Mouse (Mus musculus) forebrain, embryonic 13.5 days (tissue): ENCODE data around the gene Tnfaip2. TPM values are rescaled to one million over a fixed set of nuclear protein-coding genes. Genes with fewer than 3 reads are reported as not detected.

ENCODE experiments used
- ATAC-seq: fragments of 200-750 bp; cut with Nextera tagmentation; 2 replicates; pipeline ENCODE4 v1.8.0; 2017
- H3K27ac ChIP-seq: fragments of 300-500 bp; sonication (generic); 2 replicates; pipeline ENCODE4 v1.5.1; 2015; ENCODE audit warnings: inconsistent platforms, mild to moderate bottlenecking, moderate library complexity
- H3K27me3 ChIP-seq: fragments of 300-500 bp; sonication (generic); 2 replicates; pipeline ENCODE4 v1.6.1; 2015; ENCODE audit warnings: mild to moderate bottlenecking, inconsistent platforms
- H3K36me3 ChIP-seq: fragments of 300-500 bp; sonication (generic); 2 replicates; pipeline ENCODE4 v1.6.1; 2015; ENCODE audit warnings: mild to moderate bottlenecking, inconsistent platforms; ENCODE audit not compliant: poor library complexity, severe bottlenecking
- H3K4me1 ChIP-seq: fragments of 300-500 bp; sonication (generic); 2 replicates; pipeline ENCODE4 v1.6.1; 2015; ENCODE audit warnings: inconsistent platforms
- H3K4me2 ChIP-seq: fragments of 300-500 bp; sonication (generic); 2 replicates; pipeline ENCODE4 v1.6.1; 2015; ENCODE audit warnings: inconsistent platforms, mild to moderate bottlenecking, moderate library complexity
- H3K4me3 ChIP-seq: fragments of 300-500 bp; sonication (generic); 2 replicates; pipeline ENCODE4 v1.5.1; 2015; ENCODE audit warnings: mild to moderate bottlenecking, inconsistent platforms
- H3K9ac ChIP-seq: fragments of 300-500 bp; sonication (generic); 2 replicates; pipeline ENCODE4 v1.6.1; 2015; ENCODE audit warnings: mild to moderate bottlenecking, inconsistent platforms
- H3K9me3 ChIP-seq: fragments of 300-500 bp; sonication (generic); replicated peaks from 2 replicates; pipeline ENCODE4 v1.6.1; 2016; ENCODE audit warnings: inconsistent platforms
- WGBS: fragments of 180-500 bp; shearing (Covaris S2); methylation state at CpG from one replicate; pipeline ENCODE4 v1.1.7; 2015; 5-methylcytosine and 5-hydroxymethylcytosine counted together
- polyA plus RNA-seq: library from polyadenylated mRNA; unstranded; fragments of >200 nt; fragmentation: Nextera tagmentation; extraction: Ambion mirVana; gene quantifications from 2 replicates; pipeline ENCODE4 v1.2.1, GENCODE M21; 2015

Tnfaip2 gene
- polyA plus RNA-seq, 1 experiment from 2014 or later = 1.2 TPM

DNA sequence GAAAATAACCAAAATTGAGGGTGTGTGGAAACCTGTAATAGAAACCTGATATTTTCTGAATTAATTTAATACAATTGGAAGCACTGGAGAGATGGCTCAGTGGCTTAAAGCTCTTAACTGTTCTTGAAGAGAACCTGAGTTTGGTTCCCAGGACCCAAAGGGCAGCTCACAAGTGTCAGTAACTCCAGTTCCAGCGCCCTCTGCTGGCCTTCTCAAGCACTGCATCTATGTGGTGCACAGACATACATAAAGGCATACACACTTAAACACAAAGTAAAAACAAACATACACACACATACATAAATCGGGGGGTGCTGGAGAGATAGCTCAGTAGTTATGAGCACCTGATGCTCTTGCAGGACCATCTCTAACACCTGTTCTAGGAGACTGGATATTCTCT, 54.8 kb downstream of the Tnfaip2 start:
- Histone ChIP-seq H3K4me3 (no peak overlapping the region), H3K9ac (no peak overlapping the region), H3K9me3 (no peaks in the 10 kb centered on the region), H3K27ac (no peak overlapping the region), H3K4me1 (peaks cover 15% of the 10 kb centered on the region), H3K36me3 (no peaks in the 10 kb centered on the region), H3K27me3 (no peaks in the 10 kb centered on the region), H3K4me2 (no peak overlapping the region)
- no peak for ATAC-seq
- WGBS = 58% methylated on average over 2 of the region's 2 CpGs

DNA sequence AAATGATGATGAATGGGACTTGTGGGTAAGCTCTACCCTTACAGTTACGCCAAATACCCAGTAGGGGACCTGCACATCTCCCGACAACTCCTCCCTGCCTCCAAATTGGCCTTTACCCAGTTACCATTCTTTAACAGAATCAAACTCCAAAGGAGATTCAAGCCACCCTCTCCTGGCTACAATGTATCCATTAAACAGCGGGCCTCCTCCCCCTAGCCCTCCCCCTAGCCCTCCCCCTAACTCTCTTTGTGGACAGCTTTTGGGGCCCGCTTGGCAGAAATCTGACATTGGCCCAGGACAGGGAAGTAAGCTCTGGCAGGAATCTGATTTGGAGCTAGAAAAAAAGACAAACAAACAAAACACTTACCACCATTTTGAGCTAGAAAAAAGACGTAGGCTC, 57.3 kb downstream of the Tnfaip2 start:
- H3K4me1 ChIP-seq = peaks cover 18% of the 10 kb centered on the region
- 40% methylated on average over 5 of the region's 5 CpGs for WGBS
- no peak for ATAC-seq
- no peak overlapping the region for H3K4me3 ChIP-seq
- no peaks in the 10 kb centered on the region for H3K27me3 ChIP-seq
- H3K9ac ChIP-seq = no peak overlapping the region
- no peak overlapping the region for H3K4me2 ChIP-seq
- H3K27ac ChIP-seq = no peak overlapping the region
- no peaks in the 10 kb centered on the region for H3K9me3 ChIP-seq
- no peaks in the 10 kb centered on the region for H3K36me3 ChIP-seq

DNA sequence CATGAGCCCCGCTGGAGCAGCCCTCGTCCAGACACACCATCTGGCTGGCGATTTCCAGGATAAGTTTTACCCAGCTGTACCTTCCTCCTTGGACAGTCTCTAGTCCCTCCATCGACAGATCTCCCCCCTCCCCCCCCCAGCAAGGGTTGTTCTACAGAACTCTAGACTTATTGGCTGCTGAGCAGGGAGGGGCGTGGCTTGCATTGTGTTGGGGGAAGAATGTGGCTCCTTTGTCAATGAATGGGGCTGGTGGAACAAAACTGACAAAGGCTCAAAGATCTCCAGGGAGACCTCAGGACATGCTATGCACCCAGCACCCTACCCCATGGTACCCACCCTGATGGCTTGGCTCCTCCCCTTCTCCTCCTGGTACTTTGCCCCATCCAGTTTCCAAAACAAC, 58.5 kb downstream of the Tnfaip2 start:
- no peak overlapping the region for H3K4me3 ChIP-seq
- peak; percentile 57; the same call in 1 of the 2 replicates for ATAC-seq
- no peak overlapping the region; the same call in 1 of the 2 replicates for H3K27ac ChIP-seq

DNA sequence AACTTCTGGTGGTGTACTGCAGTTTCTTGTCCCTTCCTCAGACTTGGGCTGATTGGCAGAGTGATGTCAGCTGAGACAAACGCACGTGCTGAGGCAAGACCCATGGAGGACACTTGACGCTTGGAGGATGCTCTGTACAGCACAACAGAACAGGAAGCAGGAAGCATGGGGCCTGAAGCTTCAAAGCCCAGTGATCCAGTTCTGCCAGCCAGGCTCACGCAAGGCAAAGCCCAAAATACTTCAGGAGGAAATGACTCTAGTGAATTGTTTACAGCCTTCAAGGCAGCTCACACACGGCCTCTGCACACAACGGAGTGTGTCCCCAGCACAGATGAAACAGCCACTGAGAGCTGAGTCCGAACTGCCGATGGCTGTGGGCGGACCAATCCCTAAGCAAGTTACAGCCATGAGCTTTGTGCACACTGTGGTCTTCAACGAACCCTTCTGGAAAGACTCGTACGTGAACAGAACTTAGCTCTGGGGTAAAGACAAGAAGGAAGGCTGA, 60.8 kb downstream of the Tnfaip2 start:
- Histone ChIP-seq H3K4me3 (no peak overlapping the region), H3K9ac (no peak overlapping the region), H3K9me3 (no peaks in the 10 kb centered on the region), H3K27me3 (no peaks in the 10 kb centered on the region), H3K27ac (no peak overlapping the region), H3K4me2 (no peak overlapping the region), H3K36me3 (no peaks in the 10 kb centered on the region), H3K4me1 (peaks cover 20% of the 10 kb centered on the region)
- 87% methylated on average over 12 of the region's 12 CpGs for WGBS
- no peak for ATAC-seq

More for the DNA sequence above, 58.5 kb downstream of the Tnfaip2 start:
- Histone ChIP-seq H3K4me2 (peak overlapping the region; percentile 40), H3K27me3 (no peaks in the 10 kb centered on the region), H3K9me3 (no peaks in the 10 kb centered on the region), H3K36me3 (no peaks in the 10 kb centered on the region), H3K9ac (no peak overlapping the region), H3K4me1 (peaks cover 20% of the 10 kb centered on the region)
- WGBS = 6% methylated on average over 5 of the region's 5 CpGs

DNA sequence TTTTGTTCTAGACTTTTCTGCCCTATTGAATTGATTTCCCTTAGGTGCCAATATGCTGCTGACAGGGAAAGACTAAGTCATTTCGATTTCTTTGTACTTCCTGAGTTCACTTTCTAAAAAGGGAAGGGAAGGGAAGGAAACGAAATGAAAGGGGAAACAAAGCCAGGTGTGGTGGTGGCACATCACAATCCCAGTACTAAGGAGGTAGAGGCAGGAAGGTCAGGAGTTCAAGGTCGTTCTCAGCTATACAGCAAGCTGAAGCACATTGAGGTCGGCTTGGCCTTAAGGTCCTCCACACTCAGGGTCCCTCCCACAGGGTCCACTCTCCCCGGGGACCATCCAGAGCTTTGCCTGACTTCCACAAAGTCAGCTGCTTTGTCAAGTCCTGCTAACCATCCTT, 61.3 kb downstream of the Tnfaip2 start:
- H3K9me3 ChIP-seq = no peaks in the 10 kb centered on the region
- no peak for ATAC-seq
- 85% methylated on average over 5 of the region's 5 CpGs for WGBS

More for the DNA sequence above, 61.3 kb downstream of the Tnfaip2 start:
- H3K4me1 ChIP-seq = peaks cover 20% of the 10 kb centered on the region
- no peak overlapping the region for H3K4me3 ChIP-seq
- no peak overlapping the region for H3K4me2 ChIP-seq
- H3K27me3 ChIP-seq = no peaks in the 10 kb centered on the region
- no peak overlapping the region for H3K9ac ChIP-seq
- no peak overlapping the region for H3K27ac ChIP-seq
- H3K36me3 ChIP-seq = no peaks in the 10 kb centered on the region

Other genes with a start within 250 kb of the Tnfaip2 start
- gene Amn, start 171.4 kb upstream of the Tnfaip2 start, polyA plus RNA-seq = 0.76 and 0.98 TPM in 2 replicates
- 25.1 and 34.0 TPM in 2 replicates for gene Cdc42bpb, start 64.8 kb upstream of the Tnfaip2 start, polyA plus RNA-seq
- gene Lbhd2, start 35.7 kb upstream of the Tnfaip2 start, polyA plus RNA-seq = 0.35 and 1.0 TPM in 2 replicates
- gene Exoc3l4, start 25.5 kb upstream of the Tnfaip2 start, polyA plus RNA-seq = 1.2 and 2.3 TPM in 2 replicates
- 0.40 and 1.0 TPM in 2 replicates for gene Gm266, start 43.4 kb downstream of the Tnfaip2 start, polyA plus RNA-seq
- 667 and 695 TPM in 2 replicates for gene Eif5, start 95.5 kb downstream of the Tnfaip2 start, polyA plus RNA-seq
- 44.2 and 47.2 TPM in 2 replicates for gene Mark3, start 132.1 kb downstream of the Tnfaip2 start, polyA plus RNA-seq
- 2,311 and 2,462 TPM in 2 replicates for gene Ckb, start 229.9 kb downstream of the Tnfaip2 start, polyA plus RNA-seq
- 10.7 and 12.2 TPM in 2 replicates for gene Trmt61a, start 235.6 kb downstream of the Tnfaip2 start, polyA plus RNA-seq